Mouse (Mus musculus): ENCODE measurements around the gene Gm43951. TPM values are rescaled to one million over a fixed set of nuclear protein-coding genes. Genes with fewer than 3 reads are reported as not detected.

The Gm43951 gene
- polyA plus RNA-seq (2014; fragmentation: Illumina TruSeq; extraction: RNeasy Lipid Tissue Mini Kit (QIAGEN cat#74804); ENCODE audit: low read depth, low replicate concordance), result not detected

GRCm38 (mm10) chr11:72206341-72207203, at the start of gene Gm43951:
Gene Gm43951 (minus strand): TSS chr11:72206840.

GRCm38 (mm10) chr11:72215410-72215797, 8.8 kb upstream of the Gm43951 start, which contains the start of gene Med31:
Gene Med31 (minus strand): TSS chr11:72215592.

GRCm38 (mm10) chr11:72207204-72207833, 679 bp upstream of the Gm43951 start, which contains the start of the genes 4933427D14Rik and Txndc17:
Gene 4933427D14Rik (minus strand): TSS chr11:72207459.
Gene Txndc17 (plus strand): TSS chr11:72207547.

Other genes with a start within 250 kb of the Gm43951 start
- not detected for gene Aipl1, start 169.3 kb downstream of the Gm43951 start, polyA plus RNA-seq (2014; fragmentation: Illumina TruSeq; extraction: RNeasy Lipid Tissue Mini Kit (QIAGEN cat#74804); ENCODE audit: low read depth, low replicate concordance)
- gene Pimreg, start 164.8 kb downstream of the Gm43951 start, polyA plus RNA-seq (2014; fragmentation: Illumina TruSeq; extraction: RNeasy Lipid Tissue Mini Kit (QIAGEN cat#74804); ENCODE audit: low read depth, low replicate concordance), result 0.38 TPM
- gene Pitpnm3, start 71.1 kb downstream of the Gm43951 start, polyA plus RNA-seq (2014; fragmentation: Illumina TruSeq; extraction: RNeasy Lipid Tissue Mini Kit (QIAGEN cat#74804); ENCODE audit: low read depth, low replicate concordance), result 3.4 TPM
- 12.1 TPM for gene 4933427D14Rik, start 619 bp upstream of the Gm43951 start, polyA plus RNA-seq (2014; fragmentation: Illumina TruSeq; extraction: RNeasy Lipid Tissue Mini Kit (QIAGEN cat#74804); ENCODE audit: low read depth, low replicate concordance)
- gene Txndc17, start 707 bp upstream of the Gm43951 start, polyA plus RNA-seq (2014; fragmentation: Illumina TruSeq; extraction: RNeasy Lipid Tissue Mini Kit (QIAGEN cat#74804); ENCODE audit: low read depth, low replicate concordance), result 195 TPM
- 15.8 TPM for gene Med31, start 8.8 kb upstream of the Gm43951 start, polyA plus RNA-seq (2014; fragmentation: Illumina TruSeq; extraction: RNeasy Lipid Tissue Mini Kit (QIAGEN cat#74804); ENCODE audit: low read depth, low replicate concordance)
- not detected for gene Slc13a5, start 60.4 kb upstream of the Gm43951 start, polyA plus RNA-seq (2014; fragmentation: Illumina TruSeq; extraction: RNeasy Lipid Tissue Mini Kit (QIAGEN cat#74804); ENCODE audit: low read depth, low replicate concordance)
- gene Xaf1, start 94.8 kb upstream of the Gm43951 start, polyA plus RNA-seq (2014; fragmentation: Illumina TruSeq; extraction: RNeasy Lipid Tissue Mini Kit (QIAGEN cat#74804); ENCODE audit: low read depth, low replicate concordance), result 48.8 TPM
- not detected for gene Fbxo39, start 107.6 kb upstream of the Gm43951 start, polyA plus RNA-seq (2014; fragmentation: Illumina TruSeq; extraction: RNeasy Lipid Tissue Mini Kit (QIAGEN cat#74804); ENCODE audit: low read depth, low replicate concordance)
- gene Tekt1, start 155.6 kb upstream of the Gm43951 start, polyA plus RNA-seq (2014; fragmentation: Illumina TruSeq; extraction: RNeasy Lipid Tissue Mini Kit (QIAGEN cat#74804); ENCODE audit: low read depth, low replicate concordance), result not detected
- gene Smtnl2, start 204.9 kb upstream of the Gm43951 start, polyA plus RNA-seq (2014; fragmentation: Illumina TruSeq; extraction: RNeasy Lipid Tissue Mini Kit (QIAGEN cat#74804); ENCODE audit: low read depth, low replicate concordance), result 0.57 TPM
- gene Ggt6, start 228.7 kb upstream of the Gm43951 start, polyA plus RNA-seq (2014; fragmentation: Illumina TruSeq; extraction: RNeasy Lipid Tissue Mini Kit (QIAGEN cat#74804); ENCODE audit: low read depth, low replicate concordance), result 1.6 TPM
- gene Mybbp1a, start 234.5 kb upstream of the Gm43951 start, polyA plus RNA-seq (2014; fragmentation: Illumina TruSeq; extraction: RNeasy Lipid Tissue Mini Kit (QIAGEN cat#74804); ENCODE audit: low read depth, low replicate concordance), result 14.2 TPM